Mouse (Mus musculus): ENCODE measurements around the gene Sh3bgrl2.

DNA sequence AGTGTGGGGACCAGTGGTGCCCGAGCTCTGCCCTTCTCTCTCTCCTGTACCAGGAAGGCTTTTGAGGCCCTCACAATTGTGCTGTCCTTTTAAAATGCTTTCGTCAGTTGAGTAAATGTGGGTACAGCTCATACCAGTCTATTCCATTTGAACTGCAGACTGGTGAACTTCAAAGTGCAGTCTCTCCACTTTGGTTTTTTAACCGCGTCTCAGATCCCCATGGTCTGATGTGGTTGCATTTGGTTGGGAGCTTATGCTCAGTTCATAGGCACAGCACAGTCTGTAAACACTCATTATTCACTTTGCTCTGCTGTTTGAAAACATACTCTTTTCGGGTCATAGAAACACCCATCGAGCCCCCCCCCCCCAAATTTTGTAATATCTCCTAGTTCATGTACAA, 1.7 kb downstream of the Sh3bgrl2 start:
- TF ChIP-seq TAL1 (IDR thresholded peaks at IDR 0.05; ENCODE audit: low read length) (no peak), GATA1 (IDR thresholded peaks at IDR 0.05; ENCODE audit: low read length) (no peak)
